Mouse (Mus musculus) liver, adult 2 months (tissue): ENCODE data around the gene Wnt3a. TPM values are rescaled to one million over a fixed set of nuclear protein-coding genes. Genes with fewer than 3 reads are reported as not detected.

Experiments used
- DNase-seq: peaks from one replicate; pipeline ENCODE4 v3.0.0-alpha.2; 2011; ENCODE audit warnings: low read depth, low spot score; ENCODE audit errors: extremely low read depth
- H3K27ac ChIP-seq: fragments of 200-500 bp; replicated peaks from 2 replicates; pipeline ENCODE4 v1.5.1; 2012; ENCODE audit warnings: low read depth, mild to moderate bottlenecking, control low read depth, inconsistent platforms, low read length; ENCODE audit not compliant: insufficient read depth
- H3K27me3 ChIP-seq: fragments of 200-500 bp; 2 replicates; pipeline ENCODE4 v1.6.1; 2012; ENCODE audit warnings: mild to moderate bottlenecking, moderate library complexity, low read length, inconsistent platforms; ENCODE audit not compliant: control insufficient read depth, insufficient read depth
- H3K36me3 ChIP-seq: fragments of 200-500 bp; 2 replicates; pipeline ENCODE4 v1.6.1; 2012; ENCODE audit warnings: low read length, inconsistent platforms; ENCODE audit not compliant: control insufficient read depth, insufficient read depth
- H3K4me1 ChIP-seq: fragments of 200-500 bp; 2 replicates; pipeline ENCODE4 v1.6.1; 2011; ENCODE audit warnings: low read length; ENCODE audit not compliant: control insufficient read depth, insufficient read depth
- H3K4me3 ChIP-seq: fragments of 200-500 bp; 2 replicates; pipeline ENCODE4 v1.5.1; 2011; ENCODE audit warnings: low read depth, mild to moderate bottlenecking, control low read depth, low read length, moderate library complexity; ENCODE audit not compliant: insufficient read depth
- H3K79me2 ChIP-seq: fragments of 200-500 bp; 2 replicates; pipeline ENCODE4 v1.6.1; 2012; ENCODE audit warnings: inconsistent platforms, mild to moderate bottlenecking, low read length, moderate library complexity; ENCODE audit not compliant: control insufficient read depth, insufficient read depth
- H3K9ac ChIP-seq: fragments of 200-500 bp; 2 replicates; pipeline ENCODE4 v1.6.1; 2012; ENCODE audit warnings: low read depth, mild to moderate bottlenecking, control low read depth, inconsistent platforms, low read length
- CTCF ChIP-seq: fragments of 200-500 bp; IDR thresholded peaks from 2 replicates; pipeline ENCODE4 v1.5.1; 2011; ENCODE audit warnings: low read depth, low read length, control low read depth
- POLR2A ChIP-seq: fragments of 200-500 bp; IDR thresholded peaks from 2 replicates; pipeline ENCODE4 v1.6.1; 2011; ENCODE audit warnings: low read length, control low read depth; ENCODE audit not compliant: insufficient read depth; ENCODE audit errors: extremely low read depth
- WGBS: fragments of 180-500 bp; shearing (Covaris S2); methylation state at CpG from one replicate; pipeline ENCODE4 v1.1.7; 2018; 5-methylcytosine and 5-hydroxymethylcytosine counted together
- polyA plus RNA-seq: library from polyadenylated mRNA; depleted of rRNA; stranded (reverse); fragments of >200 nt; gene quantifications from 2 replicates; pipeline ENCODE4 v1.2.3, GENCODE M21; 2012
- total RNA-seq: library from RNA; depleted of rRNA; stranded (reverse); fragments of >200 nt; gene quantifications from 2 replicates; pipeline ENCODE4 v1.2.3, GENCODE M21; 2014

Wnt3a gene
- total and polyA plus RNA-seq, 2 experiments: not detected

DNA sequence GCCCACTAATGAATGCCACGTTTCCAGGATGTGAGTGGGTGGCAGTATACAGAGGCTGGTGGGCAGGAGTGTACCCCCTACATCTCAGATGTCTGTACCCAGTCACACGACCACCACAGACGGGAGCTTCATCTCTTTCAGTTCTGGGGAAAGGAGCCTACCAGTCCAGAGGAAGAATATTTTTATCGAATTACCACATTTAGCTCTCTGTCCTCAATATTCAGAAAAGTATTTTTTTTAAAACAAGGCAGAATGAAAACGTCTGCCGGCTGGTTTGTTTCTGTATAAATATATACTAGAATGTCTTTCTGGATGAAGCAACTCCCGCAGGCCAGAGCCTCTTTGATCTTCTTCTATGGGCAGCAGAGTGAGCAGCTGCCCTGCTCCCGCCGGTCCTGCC, 42.4 kb upstream of the Wnt3a start:
- Histone ChIP-seq H3K27ac (no peak overlapping the region), H3K4me1 (no peaks in the 10 kb centered on the region), H3K27me3 (no peaks in the 10 kb centered on the region), H3K4me3 (no peak overlapping the region), H3K36me3 (no peaks in the 10 kb centered on the region), H3K79me2 (no peaks in the 10 kb centered on the region), H3K9ac (no peak overlapping the region)
- TF ChIP-seq POLR2A (no peak), CTCF (no peak)
- no peak for DNase-seq
- WGBS: 60% methylated on average over 9 of the region's 9 CpGs

DNA sequence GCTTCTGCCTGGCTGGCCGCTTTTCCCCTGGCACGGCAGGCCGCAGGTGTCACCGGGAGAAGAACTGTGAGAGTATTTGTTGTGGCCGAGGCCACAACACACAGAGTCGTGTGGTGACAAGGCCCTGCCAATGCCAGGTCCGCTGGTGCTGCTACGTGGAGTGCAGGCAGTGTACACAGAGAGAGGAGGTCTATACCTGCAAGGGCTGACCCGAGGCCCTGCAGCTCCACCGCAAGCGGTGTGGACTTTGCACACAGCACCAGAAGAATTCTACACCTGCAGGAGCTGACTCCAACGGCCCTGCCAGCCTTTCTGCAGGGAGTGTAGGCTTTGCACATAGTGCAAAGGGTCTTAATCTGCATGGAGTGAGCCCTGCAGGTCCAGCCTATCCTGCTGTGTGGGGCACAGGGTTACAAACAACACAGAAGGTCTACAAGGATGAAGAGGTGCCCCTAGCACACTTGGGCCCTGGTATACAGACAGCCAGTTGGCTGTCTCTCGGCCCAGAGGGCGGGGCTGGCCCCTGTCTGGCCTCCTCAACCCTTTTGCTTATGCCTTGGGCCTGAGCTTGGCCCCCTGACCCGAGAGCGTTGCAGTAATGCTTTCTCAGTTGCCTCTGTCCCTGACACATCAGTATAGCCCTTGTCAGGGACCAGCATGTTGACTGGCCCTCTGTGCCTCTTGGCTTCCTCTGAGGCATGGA, 40.8 kb upstream of the Wnt3a start:
- Histone ChIP-seq H3K27ac (no peak overlapping the region), H3K4me3 (no peak overlapping the region), H3K4me1 (no peaks in the 10 kb centered on the region), H3K36me3 (no peaks in the 10 kb centered on the region), H3K27me3 (no peaks in the 10 kb centered on the region), H3K9ac (no peak overlapping the region), H3K79me2 (no peaks in the 10 kb centered on the region)
- no peak for DNase-seq
- TF ChIP-seq CTCF (no peak), POLR2A (no peak)
- 73% methylated on average over 16 of the region's 16 CpGs for WGBS

DNA sequence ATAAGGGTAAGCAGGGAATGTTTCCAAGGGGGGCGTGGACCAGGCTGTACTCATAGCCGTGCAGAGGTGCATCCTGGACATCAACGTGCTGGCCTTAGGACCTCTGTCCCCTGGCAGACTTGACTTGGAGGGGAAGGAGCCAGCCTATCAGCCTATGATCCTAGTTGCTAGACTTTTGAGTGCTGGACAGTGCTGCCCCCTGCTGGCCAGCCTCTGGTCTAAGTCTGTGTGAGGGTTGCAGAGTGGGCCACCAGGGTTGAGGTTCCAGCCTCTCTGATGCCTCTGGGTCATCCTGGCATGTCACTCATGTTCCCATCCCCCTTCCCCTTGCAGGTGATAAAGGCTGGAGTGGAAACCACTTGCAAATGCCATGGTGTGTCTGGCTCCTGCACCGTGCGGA, 40.0 kb upstream of the Wnt3a start:
- Histone ChIP-seq H3K4me1 (no peaks in the 10 kb centered on the region), H3K4me3 (no peak overlapping the region), H3K27me3 (no peaks in the 10 kb centered on the region), H3K9ac (no peak overlapping the region), H3K36me3 (no peaks in the 10 kb centered on the region), H3K27ac (no peak overlapping the region), H3K79me2 (no peaks in the 10 kb centered on the region)
- DNase-seq: peak; percentile 23
- 48% methylated on average over 5 of the region's 5 CpGs for WGBS
- TF ChIP-seq POLR2A (no peak), CTCF (peak; percentile 84)

DNA sequence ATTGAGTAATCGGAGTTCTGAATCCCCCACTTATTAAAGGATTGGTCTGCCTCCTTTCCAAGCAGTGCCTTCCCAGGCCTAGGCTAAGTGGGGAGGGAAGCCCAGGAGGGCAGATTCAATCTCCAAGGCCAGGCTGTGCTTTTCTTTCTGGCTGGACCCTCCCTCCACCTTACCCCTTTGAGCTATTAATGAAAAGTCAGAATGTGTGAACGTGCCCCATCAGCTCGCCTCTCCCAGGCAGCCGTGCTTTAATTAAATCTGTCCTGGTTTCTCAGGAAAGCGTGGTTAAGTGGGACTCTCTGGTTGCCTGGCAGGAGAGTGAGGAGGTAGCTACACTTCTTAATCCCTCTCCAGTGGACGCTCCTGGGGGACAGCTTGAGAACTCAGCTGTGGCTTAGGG, 39.1 kb upstream of the Wnt3a start:
- DNase-seq: no peak
- Histone ChIP-seq H3K9ac (no peak overlapping the region), H3K4me3 (no peak overlapping the region), H3K27ac (no peak overlapping the region), H3K27me3 (no peaks in the 10 kb centered on the region), H3K4me1 (no peaks in the 10 kb centered on the region), H3K36me3 (no peaks in the 10 kb centered on the region), H3K79me2 (no peaks in the 10 kb centered on the region)
- TF ChIP-seq POLR2A: no peak
- 92% methylated on average over 6 of the region's 6 CpGs for WGBS

DNA sequence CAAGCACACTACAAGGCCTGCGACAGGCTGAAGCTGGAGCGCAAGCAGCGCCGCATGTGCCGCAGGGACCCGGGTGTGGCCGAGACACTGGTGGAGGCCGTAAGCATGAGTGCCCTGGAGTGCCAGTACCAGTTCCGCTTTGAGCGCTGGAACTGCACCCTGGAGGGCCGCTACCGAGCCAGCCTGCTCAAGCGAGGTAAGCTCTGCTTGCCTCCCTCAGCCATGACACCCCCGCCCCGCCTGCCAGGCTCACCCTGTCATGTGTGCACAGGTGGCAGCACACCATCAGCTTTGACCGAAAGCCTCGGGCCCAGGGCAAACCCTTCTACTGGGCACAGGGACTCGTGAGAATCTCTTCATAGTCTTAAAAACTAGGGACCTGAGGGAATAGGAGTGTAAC, 37.1 kb upstream of the Wnt3a start:
- no peaks in the 10 kb centered on the region for H3K79me2 ChIP-seq
- no peak overlapping the region for H3K4me3 ChIP-seq
- WGBS: 91% methylated on average over 18 of the region's 18 CpGs
- H3K9ac ChIP-seq: no peak overlapping the region
- no peak overlapping the region for H3K27ac ChIP-seq
- no peaks in the 10 kb centered on the region for H3K36me3 ChIP-seq
- no peak for TF ChIP-seq POLR2A
- H3K27me3 ChIP-seq: no peaks in the 10 kb centered on the region
- DNase-seq: no peak
- H3K4me1 ChIP-seq: no peaks in the 10 kb centered on the region

DNA sequence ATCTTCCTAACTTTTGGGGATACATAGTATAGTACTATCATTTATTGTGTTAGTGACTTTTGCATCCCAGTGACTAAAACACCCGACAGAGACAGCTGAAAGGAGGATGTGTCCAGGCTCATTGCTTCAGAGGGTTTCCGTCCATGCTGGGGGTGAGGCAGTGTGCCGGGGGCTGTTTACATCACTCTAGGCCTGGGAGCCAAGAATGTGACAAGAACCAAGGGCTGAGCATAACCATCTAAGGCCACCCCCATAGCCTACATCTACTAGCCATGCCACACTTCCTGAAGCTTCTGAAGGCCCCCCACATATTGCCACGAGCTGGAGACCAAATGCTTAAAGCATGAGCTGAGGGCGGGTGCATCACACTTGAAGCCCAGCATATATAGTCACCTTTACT, 34.2 kb upstream of the Wnt3a start:
- WGBS: 70% methylated on average over 5 of the region's 5 CpGs

More for the DNA sequence above, 34.2 kb upstream of the Wnt3a start:
- Histone ChIP-seq H3K27ac (no peak overlapping the region), H3K4me3 (no peak overlapping the region), H3K4me1 (no peaks in the 10 kb centered on the region), H3K27me3 (no peaks in the 10 kb centered on the region), H3K79me2 (no peaks in the 10 kb centered on the region), H3K9ac (no peak overlapping the region), H3K36me3 (no peaks in the 10 kb centered on the region)
- no peak for DNase-seq
- TF ChIP-seq CTCF: no peak
- no peak for TF ChIP-seq POLR2A
